Mouse (Mus musculus): ENCODE data around the gene Pknox2.

DNA sequence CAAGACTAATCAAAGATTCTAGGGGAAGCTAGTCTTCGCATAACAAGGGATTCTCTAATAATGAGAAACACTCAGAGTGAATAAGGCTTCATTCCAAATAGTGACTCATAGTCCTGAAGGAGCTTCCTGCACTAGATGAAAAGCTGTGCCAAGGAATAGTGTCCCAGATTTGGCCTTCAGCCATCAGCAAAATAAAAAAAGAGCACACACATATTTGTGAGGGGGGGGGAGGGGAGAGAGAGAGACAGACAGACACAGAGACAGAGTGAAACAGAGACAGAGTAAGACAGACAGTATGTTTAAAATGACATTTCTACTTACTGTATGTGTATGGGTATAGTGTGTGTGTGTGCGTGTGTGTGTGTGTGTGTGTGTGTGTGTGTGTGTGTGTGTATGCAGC is 61.8 kb downstream of the Pknox2 start:
- TF ChIP-seq CTCF (IDR thresholded peaks at IDR 0.05; ENCODE audit: control insufficient read depth, insufficient read depth, insufficient read length), result no peak
- no peak for TF ChIP-seq MYOG (IDR thresholded peaks at IDR 0.05; ENCODE audit: control insufficient read depth, extremely low read depth, insufficient read length)

Data from C2C12 (cell line).